Mouse (Mus musculus): ENCODE results near the gene S1pr1.

GRCm38 (mm10) chr3:115748289-115748989, 33.6 kb upstream of the S1pr1 start:
- TF ChIP-seq CTCF (IDR thresholded peaks at IDR 0.05; ENCODE audit: low read depth, low read length) (no peak), POLR2A (IDR thresholded peaks at IDR 0.05; ENCODE audit: borderline replicate concordance, low read depth, low read length) (no peak)
